Mouse (Mus musculus) monocyte, adult 5-6 weeks (primary cell): ENCODE results near the gene Ugt1a2. TPM values are rescaled to one million over a fixed set of nuclear protein-coding genes. Genes with fewer than 3 reads are reported as not detected.

ENCODE experiments used
- ATAC-seq: fragments of 153-309, 156-312 bp; replicated peaks from 2 replicates; pipeline ENCODE4 v1.8.0; 2017; ENCODE audit warnings: mild to moderate bottlenecking; ENCODE audit not compliant: low TSS enrichment, insufficient number of reproducible peaks, severe bottlenecking, poor library complexity, low FRiP score
- total RNA-seq: library from RNA; stranded (forward); fragments of 200-1000, 200-491, 200-594 nt; gene quantifications from 3 replicates; pipeline ENCODE4 v1.2.3, GENCODE M21; 2017

Ugt1a2 gene
- total RNA-seq, 1 experiment from 2014 or later = 1.4 TPM

DNA sequence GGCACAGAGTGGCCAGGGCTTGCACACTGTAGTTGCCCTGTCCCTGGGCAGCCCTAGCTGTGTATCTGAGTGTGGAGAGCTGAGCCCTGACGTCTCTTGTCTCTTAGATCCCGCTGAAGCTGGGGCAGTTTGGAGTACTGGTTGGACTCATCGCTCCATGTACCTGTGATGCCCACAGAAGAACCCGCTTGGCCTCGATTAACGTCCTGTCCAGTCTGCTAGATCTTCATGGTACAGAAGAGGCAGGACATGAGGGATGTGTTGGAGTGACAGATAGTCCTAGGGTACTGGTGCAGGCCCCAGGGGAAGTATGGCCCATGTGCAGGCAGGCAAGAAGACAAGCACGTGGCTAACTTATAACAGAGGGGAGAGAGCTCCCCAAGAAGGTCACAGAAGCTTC is 49.2 kb downstream of the Ugt1a2 start:
- no peak for ATAC-seq

- no peak for ATAC-seq
These were observed 49.6 kb downstream of the Ugt1a2 start for GRCm38 (mm10) chr1:88250023-88250422.

- no peak for ATAC-seq
These were observed 52.7 kb downstream of the Ugt1a2 start for GRCm38 (mm10) chr1:88253106-88253505.

DNA sequence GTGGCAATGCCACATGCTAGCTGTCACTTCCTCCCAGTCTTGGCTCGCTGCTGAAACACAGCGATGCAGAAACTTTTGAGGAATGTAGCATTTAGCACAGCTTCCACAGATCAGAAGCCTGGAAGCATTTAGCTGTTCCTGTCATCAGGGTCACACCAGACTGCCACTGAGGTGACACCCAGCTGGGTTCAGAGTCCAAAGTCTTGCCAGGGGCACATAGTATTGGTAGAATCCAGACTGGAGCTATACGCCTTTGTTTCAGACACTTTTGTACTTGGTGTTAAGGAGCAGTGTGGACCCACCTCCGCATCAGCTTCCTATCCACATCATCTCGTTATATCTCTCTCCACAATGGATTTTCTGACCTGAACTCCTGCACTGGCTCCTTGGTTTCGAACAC is 53.1 kb downstream of the Ugt1a2 start:
- ATAC-seq = no peak

DNA sequence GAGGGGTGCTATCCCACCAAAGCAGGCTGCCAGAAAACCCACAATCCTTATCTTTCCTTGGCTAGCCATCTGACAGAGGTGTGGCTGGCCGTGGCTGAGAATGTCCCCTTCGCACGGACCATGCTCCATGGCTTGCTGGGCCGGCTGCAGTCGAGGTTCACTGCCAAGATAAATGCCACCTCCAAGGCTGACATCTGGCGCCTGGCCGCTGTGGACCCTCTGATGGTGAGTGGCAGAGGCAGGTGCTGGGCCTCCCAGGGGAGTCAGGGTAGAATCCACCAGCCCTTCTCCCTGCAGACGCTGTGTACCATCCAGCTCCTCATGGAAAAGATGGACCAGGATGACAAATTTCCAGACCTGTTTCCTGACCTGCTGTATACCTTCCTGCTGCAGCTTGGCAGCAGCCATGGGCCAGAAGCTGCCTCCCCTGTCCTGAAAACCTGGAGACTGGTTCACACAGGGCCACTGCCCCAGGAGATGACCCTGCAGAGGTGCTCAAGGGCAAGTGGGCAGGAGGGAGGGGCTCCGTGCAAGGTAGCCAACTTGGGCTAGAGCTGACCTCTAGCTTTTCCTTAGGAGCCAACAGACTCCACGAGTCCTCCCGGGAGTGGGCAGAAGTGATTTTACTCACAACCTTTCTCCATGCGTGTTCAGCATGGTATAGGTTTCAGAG is 54.5 kb downstream of the Ugt1a2 start:
- no peak for ATAC-seq

DNA sequence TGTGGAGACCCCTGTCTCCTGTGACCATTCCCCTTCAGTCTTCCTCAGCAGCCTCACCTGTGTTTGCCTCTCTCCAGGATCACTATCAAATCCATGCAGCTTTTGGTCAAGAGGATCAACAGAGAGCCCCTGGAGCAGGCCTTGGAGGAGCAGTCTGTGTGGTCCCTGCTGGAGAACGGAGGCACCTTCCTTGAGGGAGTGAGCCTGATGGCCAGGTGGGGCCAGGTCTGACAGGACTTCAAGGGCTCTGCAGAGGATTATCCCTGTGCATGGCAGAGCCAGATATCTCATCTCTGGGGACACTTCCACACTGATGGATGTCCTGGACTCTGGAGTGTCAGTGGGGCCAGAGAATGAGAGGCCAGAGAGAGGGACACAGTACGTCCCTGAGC is 55.1 kb downstream of the Ugt1a2 start:
- ATAC-seq = no peak

- ATAC-seq = no peak
These were observed 55.8 kb downstream of the Ugt1a2 start for GRCm38 (mm10) chr1:88255989-88256754.

DNA sequence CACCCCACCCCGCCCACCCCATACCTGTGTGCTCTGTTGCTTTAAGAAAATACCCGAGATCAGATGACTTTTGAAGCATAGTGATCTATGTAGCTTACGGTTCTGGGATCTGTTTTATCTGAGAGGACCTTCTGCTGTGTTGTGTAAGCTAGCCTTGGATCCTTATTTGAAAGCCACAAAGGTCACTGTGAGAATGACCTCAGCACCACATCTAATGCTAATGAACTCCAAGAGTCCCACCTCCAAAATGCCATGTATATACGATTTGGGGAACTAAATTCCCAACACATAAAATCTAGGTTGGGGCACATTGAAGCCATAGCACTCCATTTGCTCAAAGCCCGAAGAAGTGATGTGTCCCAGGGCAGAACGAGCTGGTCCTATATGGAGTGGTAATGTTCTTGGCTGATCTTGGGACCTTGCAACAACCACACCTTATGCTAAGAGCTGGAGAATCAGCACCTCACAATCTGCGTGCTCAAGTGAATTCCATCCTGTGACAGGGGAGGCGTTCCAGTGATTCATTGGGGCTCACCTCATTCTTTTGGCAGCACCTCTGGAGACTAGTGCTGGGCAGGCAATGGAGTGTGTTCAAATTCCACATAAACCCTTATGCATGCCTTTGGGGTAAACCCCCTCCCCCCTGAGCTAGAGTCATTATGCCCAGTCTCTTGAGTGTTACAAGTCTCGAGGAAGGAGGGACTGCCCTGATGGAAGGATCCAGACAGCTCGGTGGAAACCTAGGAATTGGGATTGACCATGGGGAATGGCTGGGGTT is 56.7 kb downstream of the Ugt1a2 start:
- ATAC-seq = no peak

- ATAC-seq = no peak
These were observed 57.3 kb downstream of the Ugt1a2 start for GRCm38 (mm10) chr1:88257681-88258080.

DNA sequence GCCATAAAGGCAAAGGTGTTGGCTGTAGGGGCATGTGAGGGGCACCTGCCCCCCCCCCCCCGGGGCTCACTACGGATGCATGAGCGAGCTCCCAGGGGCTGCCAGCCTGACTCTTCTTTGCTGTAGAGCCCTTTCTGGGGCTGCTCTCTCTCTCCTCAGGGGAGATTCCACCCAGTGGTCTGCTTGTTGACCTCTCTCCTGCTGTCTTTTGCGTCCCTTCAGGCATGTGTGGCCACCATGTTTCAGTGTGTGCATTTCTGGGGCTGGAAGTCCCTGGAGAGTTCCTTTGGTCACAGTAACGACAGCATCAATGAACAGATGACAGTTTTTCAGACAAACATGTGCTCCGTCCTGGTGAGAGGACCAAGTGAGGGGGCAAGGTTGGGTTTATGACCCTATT is 58.0 kb downstream of the Ugt1a2 start:
- ATAC-seq = no peak

DNA sequence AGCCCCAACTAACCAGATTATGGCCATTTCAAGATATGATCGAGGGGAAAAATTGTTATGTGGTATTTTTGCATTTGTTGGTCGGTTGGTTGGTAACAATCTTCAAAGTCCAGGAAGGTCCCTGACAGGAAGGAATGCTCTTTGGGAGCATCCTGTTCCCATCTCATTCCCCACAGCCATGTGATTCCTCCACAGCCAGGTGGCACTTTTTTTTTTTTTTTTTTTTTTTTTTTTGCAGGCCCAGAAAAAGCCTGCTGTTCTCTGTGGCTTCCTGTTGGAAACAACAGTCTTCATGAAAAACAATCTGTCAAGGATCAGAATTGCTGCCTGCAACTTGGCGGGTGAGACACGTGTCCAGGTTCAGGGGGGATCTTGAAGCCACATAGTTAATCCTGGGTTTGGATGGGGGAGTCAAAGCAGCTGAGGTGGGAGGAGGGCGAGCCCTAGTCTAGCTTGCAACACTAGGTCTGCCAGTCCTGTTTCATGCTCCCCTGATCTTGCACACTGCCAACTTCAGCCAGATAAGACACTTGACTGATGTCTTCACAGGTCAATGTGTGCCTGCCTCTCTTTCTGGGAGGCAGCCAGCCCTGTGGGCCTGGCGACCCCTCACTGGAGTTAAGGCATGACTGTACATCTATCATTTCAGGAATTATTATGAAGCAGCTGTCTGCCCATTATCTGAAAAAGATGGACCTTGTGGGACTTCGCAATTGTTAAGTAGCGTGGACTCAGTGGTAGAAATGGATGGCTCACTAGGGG is 58.7 kb downstream of the Ugt1a2 start:
- ATAC-seq = no peak

GRCm38 (mm10) chr1:88259643-88260024 is 59.2 kb downstream of the Ugt1a2 start:
- no peak for ATAC-seq

DNA sequence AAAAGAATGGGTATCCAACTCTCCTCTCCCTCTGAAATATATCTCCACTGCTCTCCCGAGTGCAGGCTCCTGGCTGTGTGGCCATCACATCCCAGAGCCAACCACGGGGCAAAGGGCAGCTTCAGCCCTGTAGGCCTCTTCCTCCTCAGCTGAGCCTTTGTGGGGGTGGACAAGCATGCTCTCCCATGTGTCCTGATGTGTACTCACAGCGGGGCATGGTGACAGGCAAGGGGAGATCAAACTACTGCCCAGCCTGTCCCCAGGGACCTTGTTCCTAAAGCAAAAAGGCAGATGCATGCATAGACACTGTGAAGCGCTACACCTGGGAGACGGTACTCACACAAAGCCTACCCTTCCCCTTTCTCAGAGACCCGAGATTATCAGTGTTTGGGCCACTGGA is 59.7 kb downstream of the Ugt1a2 start:
- 0 out of 2 replicates have a peak, but pooled peaks have one; percentile 2 for ATAC-seq

DNA sequence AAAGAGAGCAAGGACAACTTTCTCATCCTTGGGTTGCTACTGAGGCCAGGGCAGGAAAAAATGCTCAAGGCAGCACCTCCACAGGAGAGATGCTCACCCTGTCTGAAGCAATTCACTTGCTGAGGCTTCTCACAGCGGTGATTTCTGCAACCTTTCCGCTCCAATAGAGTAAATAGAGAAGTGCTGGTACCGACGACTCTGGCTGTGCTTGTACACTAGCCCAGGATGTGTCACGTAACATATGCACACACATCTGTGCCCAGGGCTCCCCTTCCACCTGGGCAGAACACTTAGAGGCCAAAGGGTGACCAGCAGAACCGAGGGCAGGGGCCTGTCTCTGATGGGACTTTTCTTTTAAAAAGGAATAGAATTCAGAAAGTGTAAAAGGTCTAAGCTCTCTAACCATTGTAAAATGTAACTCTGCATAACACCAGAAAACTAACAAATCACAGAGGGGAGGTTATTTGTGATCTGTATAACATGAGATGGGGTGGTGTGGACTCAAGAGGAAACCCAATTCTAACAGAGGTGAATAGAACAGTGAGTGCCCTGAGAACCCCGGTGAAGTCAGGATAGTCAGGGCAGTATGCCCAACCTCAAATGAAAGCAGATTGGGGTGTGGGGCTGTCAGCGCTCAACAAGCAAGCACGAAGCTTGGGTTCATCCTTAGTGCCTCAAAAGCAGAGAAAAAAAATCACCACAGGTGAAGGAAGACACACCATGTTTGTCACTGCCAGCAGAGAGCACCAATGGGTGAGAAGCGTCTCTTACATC is 60.4 kb downstream of the Ugt1a2 start:
- ATAC-seq = no peak

- no peak for ATAC-seq
These were observed 61.3 kb downstream of the Ugt1a2 start for GRCm38 (mm10) chr1:88261706-88262105.

- ATAC-seq = no peak
These were observed 61.9 kb downstream of the Ugt1a2 start for GRCm38 (mm10) chr1:88262255-88262654.

DNA sequence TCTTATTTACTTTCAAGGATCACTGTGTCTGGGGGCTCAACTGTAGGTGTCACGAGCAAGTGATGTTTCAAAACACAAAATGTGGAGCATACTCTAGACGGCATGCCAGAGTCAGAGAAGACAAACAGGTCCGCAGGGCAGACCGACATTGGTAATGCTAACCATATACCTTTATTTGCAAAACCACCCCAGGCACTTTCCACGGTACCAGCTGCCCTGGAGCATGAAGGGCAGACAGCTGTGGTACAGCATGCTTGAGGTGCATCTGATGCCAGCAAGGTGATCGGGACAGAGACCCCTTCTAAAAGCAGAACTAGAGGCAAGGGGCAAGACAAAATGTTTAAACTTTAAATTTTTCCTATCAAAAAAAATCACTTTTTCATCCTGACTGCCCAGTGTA is 62.6 kb downstream of the Ugt1a2 start:
- ATAC-seq = no peak

- no peak for ATAC-seq
These were observed 63.4 kb downstream of the Ugt1a2 start for GRCm38 (mm10) chr1:88263778-88264177.
